Mouse (Mus musculus) forebrain, embryonic 10.5 days (tissue): Measurements from ENCODE around the gene Grip2. TPM values are rescaled to one million over a fixed set of nuclear protein-coding genes. Genes with fewer than 3 reads are reported as not detected.

ENCODE experiments used
- DNase-seq: peaks from one replicate; pipeline ENCODE4 v3.0.0-alpha.2; 2017; ENCODE audit warnings: low spot score; ENCODE audit errors: extremely low spot score
- H3K27ac ChIP-seq: fragments of 300-500 bp; sonication (generic); 2 replicates; pipeline ENCODE4 v1.5.1; 2016; ENCODE audit warnings: mild to moderate bottlenecking
- H3K27me3 ChIP-seq: fragments of 300-500 bp; sonication (generic); 2 replicates; pipeline ENCODE4 v1.6.1; 2016; ENCODE audit warnings: mild to moderate bottlenecking; ENCODE audit not compliant: poor library complexity, severe bottlenecking
- H3K36me3 ChIP-seq: fragments of 300-500 bp; sonication (generic); replicated peaks from 2 replicates; pipeline ENCODE4 v1.6.1; 2016; ENCODE audit warnings: mild to moderate bottlenecking, moderate library complexity
- H3K4me1 ChIP-seq: fragments of 300-500 bp; sonication (generic); 2 replicates; pipeline ENCODE4 v1.6.1; 2016
- H3K4me3 ChIP-seq: fragments of 300-500 bp; sonication (generic); 2 replicates; pipeline ENCODE4 v1.5.1; 2016; ENCODE audit warnings: mild to moderate bottlenecking, moderate library complexity
- H3K9me3 ChIP-seq: fragments of 300-500 bp; sonication (generic); 2 replicates; pipeline ENCODE4 v1.6.1; 2016; ENCODE audit warnings: mild to moderate bottlenecking, moderate library complexity
- WGBS: fragments of 180-500 bp; shearing (Covaris S2); methylation state at CpG from one replicate; pipeline ENCODE4 v1.1.7; 2016; 5-methylcytosine and 5-hydroxymethylcytosine counted together
- polyA plus RNA-seq: library from polyadenylated mRNA; unstranded; fragments of >200 nt; fragmentation: Nextera tagmentation; extraction: Ambion mirVana; gene quantifications from 2 replicates; pipeline ENCODE4 v1.2.1, GENCODE M21; 2016

Gene Grip2
- polyA plus RNA-seq, 1 experiment from 2014 or later = 0.46 TPM

DNA sequence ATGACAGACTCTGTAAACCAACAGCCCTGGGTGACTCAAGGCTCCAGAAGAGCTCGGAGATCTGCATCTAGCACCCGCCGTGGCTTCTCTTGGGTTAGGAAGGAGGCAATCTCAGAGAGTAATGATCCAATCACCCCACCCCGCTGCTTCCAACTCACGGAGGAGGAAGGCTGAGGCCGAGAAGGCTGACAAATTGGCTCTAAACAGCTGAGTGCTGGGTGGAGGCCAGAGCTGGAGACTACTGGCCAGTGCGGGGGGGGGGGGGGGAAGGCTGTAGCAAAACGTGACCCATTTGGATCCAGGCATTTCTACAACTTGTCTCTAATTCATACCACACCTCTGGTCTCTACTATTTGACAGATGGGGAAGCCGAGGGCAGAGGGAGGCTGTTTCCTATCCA, 47.8 kb downstream of the Grip2 start:
- 76% methylated on average over 9 of the region's 9 CpGs for WGBS
- Histone ChIP-seq H3K9me3 (no peaks in the 10 kb centered on the region), H3K4me1 (peaks cover 12% of the 10 kb centered on the region), H3K27ac (no peak overlapping the region), H3K27me3 (no peaks in the 10 kb centered on the region), H3K4me3 (no peak overlapping the region), H3K36me3 (no peaks in the 10 kb centered on the region)
- DNase-seq = no peak

DNA sequence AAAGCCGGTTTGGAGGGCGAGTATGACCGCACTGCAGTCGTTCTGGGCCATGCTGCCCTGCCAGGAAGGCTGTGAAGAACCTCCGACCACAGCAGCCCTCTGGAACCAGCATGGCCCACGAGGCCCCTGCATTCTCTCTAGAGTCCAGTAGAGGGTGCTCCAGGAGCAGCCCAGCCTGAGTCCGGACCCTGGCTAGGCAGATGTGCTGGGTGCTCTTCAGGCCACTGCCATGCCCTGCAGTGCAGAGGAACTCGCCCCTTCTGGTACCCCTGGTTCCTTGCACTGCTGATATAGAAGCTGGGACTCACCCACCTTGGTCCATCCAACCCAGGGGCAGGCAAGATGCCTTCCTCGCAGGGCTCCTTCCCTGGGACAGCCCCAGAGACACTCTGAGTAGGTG, 50.5 kb downstream of the Grip2 start:
- peak; percentile 77 for DNase-seq
- Histone ChIP-seq H3K27ac (no peak overlapping the region), H3K9me3 (no peaks in the 10 kb centered on the region), H3K4me3 (no peak overlapping the region), H3K27me3 (no peaks in the 10 kb centered on the region), H3K4me1 (peaks cover 12% of the 10 kb centered on the region), H3K36me3 (no peaks in the 10 kb centered on the region)
- 17% methylated on average over 9 of the region's 9 CpGs for WGBS

GRCm38 (mm10) chr6:91773951-91774350, 53.1 kb downstream of the Grip2 start:
- no peaks in the 10 kb centered on the region for H3K36me3 ChIP-seq
- peaks cover 12% of the 10 kb centered on the region for H3K4me1 ChIP-seq
- WGBS = 75% methylated on average over 5 of the region's 5 CpGs
- no peak overlapping the region for H3K27ac ChIP-seq
- DNase-seq = no peak
- no peaks in the 10 kb centered on the region for H3K9me3 ChIP-seq
- H3K4me3 ChIP-seq = no peak overlapping the region
- no peaks in the 10 kb centered on the region for H3K27me3 ChIP-seq

- H3K4me3 ChIP-seq = no peak overlapping the region
- H3K9me3 ChIP-seq = no peaks in the 10 kb centered on the region
- 92% methylated on average over 8 of the region's 8 CpGs for WGBS
- H3K36me3 ChIP-seq = no peaks in the 10 kb centered on the region
- H3K4me1 ChIP-seq = no peaks in the 10 kb centered on the region
- H3K27ac ChIP-seq = no peak overlapping the region
- no peaks in the 10 kb centered on the region for H3K27me3 ChIP-seq
- no peak for DNase-seq
Observed at GRCm38 (mm10) chr6:91767550-91767949, 59.5 kb downstream of the Grip2 start.

GRCm38 (mm10) chr6:91762051-91762742, 64.9 kb downstream of the Grip2 start:
- WGBS = 79% methylated on average over 9 of the region's 9 CpGs
- no peaks in the 10 kb centered on the region for H3K4me1 ChIP-seq
- no peak for DNase-seq

GRCm38 (mm10) chr6:91754845-91755244, 72.2 kb downstream of the Grip2 start:
- no peaks in the 10 kb centered on the region for H3K27me3 ChIP-seq
- no peak overlapping the region for H3K4me3 ChIP-seq
- peaks cover 15% of the 10 kb centered on the region; the same call in 1 of the 2 replicates for H3K4me1 ChIP-seq
- WGBS = 88% methylated on average over 12 of the region's 12 CpGs
- H3K36me3 ChIP-seq = peaks cover 83% of the 10 kb centered on the region
- H3K9me3 ChIP-seq = no peaks in the 10 kb centered on the region
- H3K27ac ChIP-seq = no peak overlapping the region
- no peak for DNase-seq

More at GRCm38 (mm10) chr6:91762051-91762742, 64.9 kb downstream of the Grip2 start:
- Histone ChIP-seq H3K9me3 (no peaks in the 10 kb centered on the region), H3K27me3 (no peaks in the 10 kb centered on the region), H3K36me3 (peaks cover 18% of the 10 kb centered on the region), H3K4me3 (no peak overlapping the region), H3K27ac (no peak overlapping the region)

DNA sequence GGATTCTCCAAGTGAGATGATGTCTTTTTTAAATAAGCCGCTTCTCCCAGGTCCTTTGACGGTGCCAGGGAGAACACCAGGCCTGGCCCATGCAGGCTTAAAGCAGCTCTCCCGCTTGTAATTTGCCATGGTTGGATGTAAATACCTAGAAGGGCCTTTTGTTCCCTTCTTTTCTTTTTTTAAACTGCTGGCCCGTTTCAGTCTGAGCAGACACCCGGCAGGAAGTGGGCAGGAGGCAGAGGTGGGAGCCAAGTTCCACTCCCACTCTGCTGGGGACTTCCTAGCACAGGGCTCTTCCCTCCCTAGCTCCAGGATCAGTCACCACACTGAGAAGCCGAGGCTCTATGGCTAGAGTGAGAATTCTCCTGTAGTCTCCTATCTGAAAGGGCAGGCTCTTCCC, 73.0 kb downstream of the Grip2 start:
- H3K27me3 ChIP-seq = no peaks in the 10 kb centered on the region
- H3K4me3 ChIP-seq = no peak overlapping the region
- H3K27ac ChIP-seq = no peak overlapping the region
- peaks cover 15% of the 10 kb centered on the region; the same call in 1 of the 2 replicates for H3K4me1 ChIP-seq
- 75% methylated on average over 6 of the region's 6 CpGs for WGBS
- DNase-seq = no peak
- H3K36me3 ChIP-seq = peaks cover 86% of the 10 kb centered on the region
- H3K9me3 ChIP-seq = no peaks in the 10 kb centered on the region

DNA sequence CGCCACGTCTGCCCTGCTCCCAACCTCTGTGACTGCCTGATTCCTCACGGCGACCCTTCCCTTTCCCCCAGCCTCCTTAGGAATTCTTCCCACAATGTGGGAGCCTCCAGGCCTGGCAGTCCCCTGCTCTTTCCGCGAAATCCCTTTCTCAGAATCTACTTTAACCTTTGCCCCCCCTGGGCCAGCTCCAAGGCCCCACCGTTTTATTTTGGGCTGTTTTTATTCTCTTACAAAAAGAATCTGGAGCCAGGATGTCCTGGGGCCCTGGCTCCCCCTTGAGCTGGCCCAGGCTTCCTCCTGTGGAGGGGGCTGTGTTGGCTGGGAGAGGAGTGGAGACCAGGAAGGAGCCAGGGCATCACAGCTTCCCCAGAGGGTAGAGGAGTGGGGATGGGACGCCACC, 74.2 kb downstream of the Grip2 start:
- H3K4me1 ChIP-seq = peaks cover 15% of the 10 kb centered on the region; the same call in 1 of the 2 replicates
- no peak overlapping the region for H3K27ac ChIP-seq
- H3K4me3 ChIP-seq = no peak overlapping the region
- H3K9me3 ChIP-seq = no peaks in the 10 kb centered on the region
- whole genome bisulfite sequencing = 70% methylated on average over 8 of the region's 8 CpGs
- no peak for DNase-seq
- H3K36me3 ChIP-seq = peaks cover 92% of the 10 kb centered on the region
- H3K27me3 ChIP-seq = no peaks in the 10 kb centered on the region

- H3K27me3 ChIP-seq = no peaks in the 10 kb centered on the region
- DNase-seq = no peak
- H3K9me3 ChIP-seq = no peaks in the 10 kb centered on the region
- H3K27ac ChIP-seq = no peak overlapping the region
- 79% methylated on average over 3 of the region's 3 CpGs for WGBS
- peaks cover 23% of the 10 kb centered on the region for H3K4me1 ChIP-seq
- H3K4me3 ChIP-seq = no peak overlapping the region
- peaks cover 92% of the 10 kb centered on the region for H3K36me3 ChIP-seq
Observed at GRCm38 (mm10) chr6:91750976-91751375, 76.1 kb downstream of the Grip2 start.

DNA sequence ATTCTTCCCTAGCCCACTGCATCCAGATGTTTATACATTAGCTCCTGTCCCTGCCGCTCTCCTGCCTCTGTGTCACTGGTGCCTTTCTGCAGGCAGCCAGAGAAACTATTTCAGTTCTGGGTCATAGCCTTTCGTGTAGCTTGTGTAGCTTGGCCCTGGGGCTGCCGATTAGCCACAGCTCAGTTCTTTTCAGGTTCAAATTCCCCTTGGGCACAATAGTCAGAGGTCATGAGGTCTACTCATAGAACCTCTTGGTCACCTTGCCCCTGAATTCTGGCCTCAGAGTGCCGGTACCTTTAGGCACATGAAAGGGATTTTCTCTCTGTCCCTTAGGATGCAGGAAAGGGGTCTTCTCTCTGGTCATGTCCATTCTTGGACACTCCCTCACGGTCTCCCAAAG, 80.3 kb downstream of the Grip2 start:
- Histone ChIP-seq H3K9me3 (no peaks in the 10 kb centered on the region), H3K36me3 (peaks cover 86% of the 10 kb centered on the region)
- WGBS = 76% methylated on average over 5 of the region's 5 CpGs

GRCm38 (mm10) chr6:91745947-91746582, 81.0 kb downstream of the Grip2 start:
- no peaks in the 10 kb centered on the region for H3K27me3 ChIP-seq
- peaks cover 16% of the 10 kb centered on the region for H3K4me1 ChIP-seq
- H3K27ac ChIP-seq = no peak overlapping the region
- no peak overlapping the region for H3K4me3 ChIP-seq
- H3K36me3 ChIP-seq = peaks cover 86% of the 10 kb centered on the region
- 74% methylated on average over 7 of the region's 7 CpGs for WGBS
- no peaks in the 10 kb centered on the region for H3K9me3 ChIP-seq
- no peak for DNase-seq

More for the DNA sequence above, 80.3 kb downstream of the Grip2 start:
- Histone ChIP-seq H3K4me1 (peaks cover 16% of the 10 kb centered on the region), H3K27ac (no peak overlapping the region), H3K27me3 (no peaks in the 10 kb centered on the region), H3K4me3 (no peak overlapping the region)
- DNase-seq = no peak

DNA sequence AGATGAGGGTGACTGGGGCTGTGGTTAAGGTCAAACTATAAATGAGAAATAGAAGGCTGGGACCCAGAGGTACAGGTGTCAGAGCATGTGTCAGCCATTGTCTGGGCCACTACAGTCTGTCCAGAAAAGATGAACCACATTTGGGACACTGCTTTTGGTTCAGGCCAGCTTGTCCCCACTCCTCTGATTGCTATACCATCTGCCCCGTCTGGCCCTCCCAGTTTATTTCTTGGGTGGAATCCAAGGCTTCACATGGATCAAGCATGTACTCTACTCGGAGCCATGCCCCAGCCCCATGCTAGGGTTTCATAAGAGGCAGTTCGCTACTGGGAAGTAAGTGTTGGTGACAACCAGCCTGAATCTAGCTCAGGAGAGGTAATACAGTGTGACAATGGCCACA, 81.8 kb downstream of the Grip2 start:
- peaks cover 86% of the 10 kb centered on the region for H3K36me3 ChIP-seq

GRCm38 (mm10) chr6:91743886-91744285, 83.2 kb downstream of the Grip2 start:
- no peaks in the 10 kb centered on the region for H3K27me3 ChIP-seq
- H3K4me1 ChIP-seq = peaks cover 16% of the 10 kb centered on the region
- no peak overlapping the region for H3K27ac ChIP-seq
- WGBS = 70% methylated on average over 4 of the region's 4 CpGs
- no peaks in the 10 kb centered on the region for H3K9me3 ChIP-seq
- no peak overlapping the region for H3K4me3 ChIP-seq
- H3K36me3 ChIP-seq = peaks cover 86% of the 10 kb centered on the region
- no peak for DNase-seq

More for the DNA sequence above, 81.8 kb downstream of the Grip2 start:
- no peak for DNase-seq
- Histone ChIP-seq H3K9me3 (no peaks in the 10 kb centered on the region), H3K27me3 (no peaks in the 10 kb centered on the region), H3K27ac (no peak overlapping the region), H3K4me1 (peaks cover 16% of the 10 kb centered on the region), H3K4me3 (no peak overlapping the region)
- WGBS = 84% methylated on average over 3 of the region's 3 CpGs
